Mouse (Mus musculus) intestine, embryonic 15.5 days (tissue): Measurements from ENCODE around the gene 4930583I09Rik. TPM values are rescaled to one million over a fixed set of nuclear protein-coding genes. Genes with fewer than 3 reads are reported as not detected.

Experiments
- ATAC-seq: fragments of 200-750 bp; cut with Nextera tagmentation; 2 replicates; pipeline ENCODE4 v1.8.0; 2017; ENCODE audit warnings: moderate TSS enrichment, moderate library complexity
- H3K27ac ChIP-seq: fragments of 300-500 bp; sonication (generic); 2 replicates; pipeline ENCODE4 v1.5.1; 2015; ENCODE audit warnings: mild to moderate bottlenecking, inconsistent platforms
- H3K27me3 ChIP-seq: fragments of 300-500 bp; sonication (generic); replicated peaks from 2 replicates; pipeline ENCODE4 v1.6.1; 2015; ENCODE audit warnings: inconsistent platforms
- H3K36me3 ChIP-seq: fragments of 300-500 bp; sonication (generic); 2 replicates; pipeline ENCODE4 v1.6.1; 2015; ENCODE audit warnings: inconsistent platforms
- H3K4me1 ChIP-seq: fragments of 300-500 bp; sonication (generic); replicated peaks from 2 replicates; pipeline ENCODE4 v1.6.1; 2015; ENCODE audit warnings: inconsistent platforms
- H3K4me2 ChIP-seq: fragments of 300-500 bp; sonication (generic); replicated peaks from 2 replicates; pipeline ENCODE4 v1.6.1; 2015; ENCODE audit warnings: mild to moderate bottlenecking, inconsistent platforms
- H3K4me3 ChIP-seq: fragments of 300-500 bp; sonication (generic); replicated peaks from 2 replicates; pipeline ENCODE4 v1.5.1; 2015; ENCODE audit warnings: inconsistent platforms
- H3K9ac ChIP-seq: fragments of 300-500 bp; sonication (generic); 2 replicates; pipeline ENCODE4 v1.6.1; 2015; ENCODE audit warnings: inconsistent platforms
- H3K9me3 ChIP-seq: fragments of 300-500 bp; sonication (generic); 2 replicates; pipeline ENCODE4 v1.6.1; 2016; ENCODE audit warnings: inconsistent platforms
- WGBS: fragments of 180-500 bp; shearing (Covaris S2); methylation state at CpG from one replicate; pipeline ENCODE4 v1.1.7; 2015; 5-methylcytosine and 5-hydroxymethylcytosine counted together
- polyA plus RNA-seq: library from polyadenylated mRNA; unstranded; fragments of >200 nt; fragmentation: Nextera tagmentation; extraction: Ambion mirVana; gene quantifications from 2 replicates; pipeline ENCODE4 v1.2.1, GENCODE M21; 2015

Gene 4930583I09Rik
- polyA plus RNA-seq, 1 experiment from 2014 or later = not detected

DNA sequence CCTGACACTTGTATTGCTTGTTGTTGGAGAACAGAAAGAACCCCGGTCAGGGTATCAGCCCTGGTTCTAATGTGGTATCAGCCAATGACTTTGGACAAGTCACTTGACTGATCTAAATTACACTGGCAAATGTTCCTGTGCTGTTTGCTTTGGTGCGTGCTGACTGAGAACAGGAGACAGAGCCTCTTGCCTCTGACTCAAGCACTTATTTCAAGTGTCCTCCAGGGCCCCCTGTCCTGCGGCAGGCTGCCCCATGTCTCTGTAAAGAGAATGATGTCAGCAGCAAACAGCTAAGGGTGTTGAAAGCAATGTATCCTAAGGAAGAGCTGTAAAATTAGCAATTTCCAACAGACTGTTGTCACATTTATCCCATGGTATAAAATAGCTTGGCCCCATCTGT is 46.7 kb downstream of the 4930583I09Rik start:
- WGBS = 44% methylated on average over 3 of the region's 3 CpGs
- ATAC-seq = no peak
- no peaks in the 10 kb centered on the region for H3K36me3 ChIP-seq
- H3K9ac ChIP-seq = no peak overlapping the region
- no peaks in the 10 kb centered on the region for H3K9me3 ChIP-seq
- no peak overlapping the region for H3K4me2 ChIP-seq
- H3K4me1 ChIP-seq = no peaks in the 10 kb centered on the region
- no peaks in the 10 kb centered on the region for H3K27me3 ChIP-seq
- H3K27ac ChIP-seq = no peak overlapping the region
- H3K4me3 ChIP-seq = no peak overlapping the region

GRCm38 (mm10) chr17:64788301-64788700 is 47.6 kb downstream of the 4930583I09Rik start:
- 91% methylated on average over 13 of the region's 13 CpGs for WGBS
- no peak for ATAC-seq
- Histone ChIP-seq H3K4me3 (no peak overlapping the region), H3K27me3 (no peaks in the 10 kb centered on the region), H3K27ac (no peak overlapping the region), H3K9me3 (no peaks in the 10 kb centered on the region), H3K4me1 (no peaks in the 10 kb centered on the region), H3K9ac (no peak overlapping the region), H3K36me3 (no peaks in the 10 kb centered on the region), H3K4me2 (no peak overlapping the region)

GRCm38 (mm10) chr17:64785961-64786360 is 49.9 kb downstream of the 4930583I09Rik start:
- WGBS = 46% methylated on average over 1 of the region's 1 CpGs
- no peak overlapping the region for H3K4me2 ChIP-seq
- ATAC-seq = no peak

More at GRCm38 (mm10) chr17:64785961-64786360, 49.9 kb downstream of the 4930583I09Rik start:
- Histone ChIP-seq H3K4me3 (no peak overlapping the region), H3K9me3 (no peaks in the 10 kb centered on the region), H3K36me3 (no peaks in the 10 kb centered on the region), H3K27me3 (no peaks in the 10 kb centered on the region), H3K9ac (no peak overlapping the region), H3K4me1 (no peaks in the 10 kb centered on the region), H3K27ac (no peak overlapping the region)

Other genes with a start within 250 kb of the 4930583I09Rik start
- gene Man2a1, start 235.3 kb downstream of the 4930583I09Rik start, polyA plus RNA-seq = 11.6 and 13.9 TPM in 2 replicates